Mouse (Mus musculus): ENCODE measurements around the gene Zpr1. TPM values are rescaled to one million over a fixed set of nuclear protein-coding genes. Genes with fewer than 3 reads are reported as not detected.

The Zpr1 gene
- polyA plus RNA-seq, 1 experiment = 17.8 TPM

- WGBS = 88% methylated on average over 11 of the region's 11 CpGs
- no peak for DNase-seq (ENCODE audit: low read depth, low spot score)
These were observed 54.0 kb downstream of the Zpr1 start for GRCm38 (mm10) chr9:46326694-46327405.

- 71% methylated on average over 25 of the region's 25 CpGs for WGBS
- DNase-seq (ENCODE audit: low read depth, low spot score) = no peak
These were observed 55.1 kb downstream of the Zpr1 start for GRCm38 (mm10) chr9:46327706-46328571.

GRCm38 (mm10) chr9:46328572-46329249 is 55.8 kb downstream of the Zpr1 start:
- 11% methylated on average over 30 of the region's 30 CpGs for WGBS
- no peak for DNase-seq (ENCODE audit: low read depth, low spot score)

- 13% methylated on average over 19 of the region's 19 CpGs for WGBS
- no peak for DNase-seq (ENCODE audit: low read depth, low spot score)
These were observed 56.4 kb downstream of the Zpr1 start for GRCm38 (mm10) chr9:46329250-46329648.

- no peak for DNase-seq (ENCODE audit: low read depth, low spot score)
- 41% methylated on average over 24 of the region's 24 CpGs for WGBS
These were observed 57.1 kb downstream of the Zpr1 start for GRCm38 (mm10) chr9:46329801-46330585.

- 47% methylated on average over 6 of the region's 6 CpGs for WGBS
- no peak for DNase-seq (ENCODE audit: low read depth, low spot score)
These were observed 57.7 kb downstream of the Zpr1 start for GRCm38 (mm10) chr9:46330586-46330895.

- no peak for DNase-seq (ENCODE audit: low read depth, low spot score)
These were observed 58.4 kb downstream of the Zpr1 start for GRCm38 (mm10) chr9:46331301-46331700.

More at GRCm38 (mm10) chr9:46331301-46331700, 58.4 kb downstream of the Zpr1 start:
- WGBS = 91% methylated on average over 1 of the region's 1 CpGs

Other genes with a start within 250 kb of the Zpr1 start
- gene Apoa1, start 44.5 kb upstream of the Zpr1 start, polyA plus RNA-seq (2012; rRNA removed) = 3,330 and 8,074 TPM in 2 replicates
- 157 and 1,055 TPM in 2 replicates for gene Apoc3, start 37.4 kb upstream of the Zpr1 start, polyA plus RNA-seq (2012; rRNA removed)
- 111 and 1,448 TPM in 2 replicates for gene Apoa4, start 32.4 kb upstream of the Zpr1 start, polyA plus RNA-seq (2012; rRNA removed)
- 0.16 and 0.37 TPM in 2 replicates for gene Apoa5, start 4.4 kb upstream of the Zpr1 start, polyA plus RNA-seq (2012; rRNA removed)
- gene Bud13, start 9.9 kb downstream of the Zpr1 start, polyA plus RNA-seq (2012; rRNA removed) = 7.5 and 9.2 TPM in 2 replicates
- not detected in 2 replicates for gene 4931429L15Rik, start 46.9 kb downstream of the Zpr1 start, polyA plus RNA-seq (2012; rRNA removed)